Mouse (Mus musculus) layer of hippocampus, adult 2 months (tissue): ENCODE data around the gene Gm10974. TPM values are rescaled to one million over a fixed set of nuclear protein-coding genes. Genes with fewer than 3 reads are reported as not detected.

Experiments used
- DNase-seq, 2 experiments: peaks; one replicate each; pipeline ENCODE4 v3.0.0; 2022; ENCODE audit warnings: low spot score in 2 of 2
- H3K27ac ChIP-seq: fragments of 200-600 bp; 2 replicates; pipeline ENCODE4 v1.8.1; 2022
- H3K4me3 ChIP-seq: fragments of 200-600 bp; 2 replicates; pipeline ENCODE4 v1.8.1; 2022; ENCODE audit warnings: mild to moderate bottlenecking
- CTCF ChIP-seq: fragments of 200-600 bp; conservative IDR thresholded peaks from 2 replicates; pipeline ENCODE4 v1.8.1; 2022; ENCODE audit warnings: antibody characterized with exemption, mild to moderate bottlenecking, moderate library complexity
- total RNA-seq, 2 experiments: library from RNA; stranded (reverse); gene quantifications; 2 replicates each; pipeline ENCODE4 v1.2.3; 2021

The Gm10974 gene
- total RNA-seq, 2 experiments from 2014 or later: not detected

GRCm38 (mm10) chr7:66369934-66370445 lies 4.3 kb downstream of the Gm10974 start:
- Histone ChIP-seq H3K4me3 (no peak overlapping the region), H3K27ac (no peak overlapping the region)
- no peak for TF ChIP-seq CTCF
- DNase-seq: no peak

DNA sequence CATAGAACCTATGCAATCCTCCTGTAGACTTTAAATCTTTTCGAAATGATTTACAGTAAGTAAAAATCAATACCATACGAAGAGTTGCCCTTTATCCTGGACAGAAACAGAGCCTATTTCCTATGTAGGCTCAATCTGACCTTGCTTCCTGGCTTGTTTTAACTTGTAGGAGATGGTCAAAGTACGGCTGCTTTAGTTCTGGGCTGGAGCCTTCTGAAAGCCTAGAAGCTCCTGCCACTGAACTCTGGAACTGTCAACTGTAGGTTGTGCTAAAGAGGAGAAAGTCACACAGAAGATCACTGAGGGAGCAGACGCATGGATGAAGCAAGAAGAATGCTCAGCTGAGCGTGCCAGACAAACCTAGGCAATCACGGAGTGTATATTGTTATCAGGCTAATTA lies 5.3 kb downstream of the Gm10974 start:
- TF ChIP-seq CTCF: no peak
- Histone ChIP-seq H3K27ac (no peak overlapping the region), H3K4me3 (no peak overlapping the region)
- DNase-seq: no peak

DNA sequence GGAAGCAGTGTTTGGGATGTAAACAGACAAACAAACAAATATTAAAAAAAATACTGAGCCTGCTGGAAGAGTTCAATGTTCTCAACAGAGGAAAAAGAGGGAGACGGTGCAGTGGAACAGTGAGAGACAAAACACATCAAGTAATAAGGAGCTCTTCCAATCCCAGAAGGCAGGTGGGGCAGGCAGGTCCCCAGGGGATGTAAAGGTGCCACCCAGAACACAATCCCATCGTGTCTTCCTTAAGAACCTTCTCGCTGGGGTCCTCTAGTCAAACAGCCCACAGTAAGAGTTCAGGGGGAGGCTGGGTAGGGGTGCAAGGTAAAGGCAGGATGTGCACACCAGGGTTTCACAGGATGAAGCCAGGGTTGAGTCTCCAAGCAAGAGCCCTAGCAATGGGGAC lies 7.7 kb downstream of the Gm10974 start:
- Histone ChIP-seq H3K4me3 (no peak overlapping the region), H3K27ac (no peak overlapping the region)
- no peak for TF ChIP-seq CTCF
- no peak for DNase-seq

DNA sequence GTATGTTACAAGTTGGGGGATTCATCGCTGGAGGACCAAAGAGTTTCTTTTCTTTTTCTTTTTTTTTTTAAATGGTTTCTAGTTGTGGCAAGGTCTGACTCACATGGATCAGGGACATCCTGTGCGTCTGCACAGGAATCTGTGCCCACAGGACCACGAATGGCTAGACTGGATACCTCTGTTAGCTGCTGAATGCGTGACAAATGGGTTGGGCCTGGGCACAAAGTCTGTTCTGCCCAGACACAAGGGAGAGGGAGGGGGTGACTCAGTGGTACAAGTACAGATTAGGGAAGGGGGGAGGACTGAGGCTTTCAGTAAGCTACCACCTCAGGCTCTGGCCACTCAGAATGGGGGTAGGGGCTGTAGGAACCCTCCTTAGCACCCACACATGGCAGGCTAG lies 10.0 kb downstream of the Gm10974 start:
- no peak for TF ChIP-seq CTCF
- DNase-seq: no peak
- H3K27ac ChIP-seq: no peak overlapping the region
- H3K4me3 ChIP-seq: no peak overlapping the region

- DNase-seq: no peak
- Histone ChIP-seq H3K4me3 (no peak overlapping the region), H3K27ac (no peak overlapping the region)
- TF ChIP-seq CTCF: no peak
Observed at GRCm38 (mm10) chr7:66376560-66376959, 10.9 kb downstream of the Gm10974 start.

GRCm38 (mm10) chr7:66384213-66384612 lies 18.5 kb downstream of the Gm10974 start:
- no peak overlapping the region for H3K4me3 ChIP-seq
- no peak for TF ChIP-seq CTCF
- DNase-seq: no peak
- no peak overlapping the region for H3K27ac ChIP-seq

GRCm38 (mm10) chr7:66384891-66385290 lies 19.2 kb downstream of the Gm10974 start:
- DNase-seq: no peak
- no peak for TF ChIP-seq CTCF
- Histone ChIP-seq H3K4me3 (no peak overlapping the region), H3K27ac (no peak overlapping the region)

DNA sequence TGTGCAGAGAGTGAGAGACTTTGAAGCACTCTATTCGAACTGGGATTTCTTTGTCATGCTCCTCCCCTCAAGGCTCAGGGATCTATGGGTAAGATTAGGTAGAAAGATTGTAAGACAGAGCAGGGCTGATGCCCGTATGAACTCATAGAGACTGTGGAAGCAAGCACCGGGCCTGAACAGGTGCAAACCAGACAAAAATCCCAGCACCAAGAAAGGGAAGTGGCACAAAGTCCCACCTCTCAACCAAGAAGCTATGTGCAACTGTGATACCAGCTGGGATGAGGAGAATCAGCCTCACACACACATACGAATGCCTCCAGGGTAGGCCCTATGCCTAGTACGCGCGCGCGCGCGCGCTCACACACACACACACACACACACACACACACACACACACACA lies 20.1 kb downstream of the Gm10974 start:
- TF ChIP-seq CTCF: no peak
- no peak for DNase-seq
- Histone ChIP-seq H3K27ac (no peak overlapping the region), H3K4me3 (no peak overlapping the region)

- no peak for DNase-seq
- Histone ChIP-seq H3K27ac (no peak overlapping the region), H3K4me3 (no peak overlapping the region)
- no peak for TF ChIP-seq CTCF
Observed at GRCm38 (mm10) chr7:66386411-66386810, 20.7 kb downstream of the Gm10974 start.

GRCm38 (mm10) chr7:66387419-66387812 lies 21.7 kb downstream of the Gm10974 start:
- no peak overlapping the region for H3K27ac ChIP-seq
- H3K4me3 ChIP-seq: peak overlapping the region; percentile 62
- no peak for TF ChIP-seq CTCF
- no peak for DNase-seq

DNA sequence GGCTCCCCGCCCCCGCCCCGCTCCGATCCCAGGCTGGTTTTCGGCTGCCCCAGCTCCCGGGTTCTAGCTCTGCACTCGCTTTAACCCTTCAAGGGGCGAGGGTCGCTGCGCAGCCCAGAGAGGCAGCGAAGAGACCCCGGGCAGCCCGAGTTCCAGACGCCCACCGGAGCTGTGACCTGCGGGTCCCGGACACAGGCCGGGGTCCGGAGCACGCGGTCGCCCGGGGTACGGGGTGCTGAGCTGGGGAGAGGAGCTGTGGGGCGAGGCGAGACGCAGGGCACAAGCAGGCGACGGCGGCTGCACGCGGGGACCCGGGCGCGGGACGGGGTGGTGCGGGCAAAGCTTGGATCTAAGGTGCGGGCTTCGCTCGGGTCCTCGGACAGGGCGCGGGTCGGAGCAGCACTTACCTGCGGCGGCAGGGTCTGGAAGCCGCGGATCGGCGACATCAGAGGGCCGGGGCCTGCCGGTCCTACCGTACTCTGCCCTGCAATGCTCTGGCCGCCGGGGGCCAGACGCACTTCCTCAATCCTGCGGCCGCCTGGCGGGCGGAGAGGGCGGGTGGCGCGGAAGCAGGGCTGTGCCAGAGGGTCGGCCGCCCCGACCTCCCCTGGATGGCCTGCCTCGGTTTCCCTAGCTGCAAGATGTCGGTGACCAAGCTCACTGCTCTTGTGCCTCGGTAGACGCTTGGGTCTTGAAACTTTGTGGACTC lies 22.3 kb downstream of the Gm10974 start, which contains the start of gene Lrrk1:
Lrrk1 (minus strand) TSS at position 538 of the 709 bp plus-strand sequence.
- no peak for DNase-seq
- TF ChIP-seq CTCF: peak; percentile 69
- H3K4me3 ChIP-seq: peak within 1 kb of the TSS; percentile 62
- peak within 1 kb of the TSS; percentile 83 for H3K27ac ChIP-seq

DNA sequence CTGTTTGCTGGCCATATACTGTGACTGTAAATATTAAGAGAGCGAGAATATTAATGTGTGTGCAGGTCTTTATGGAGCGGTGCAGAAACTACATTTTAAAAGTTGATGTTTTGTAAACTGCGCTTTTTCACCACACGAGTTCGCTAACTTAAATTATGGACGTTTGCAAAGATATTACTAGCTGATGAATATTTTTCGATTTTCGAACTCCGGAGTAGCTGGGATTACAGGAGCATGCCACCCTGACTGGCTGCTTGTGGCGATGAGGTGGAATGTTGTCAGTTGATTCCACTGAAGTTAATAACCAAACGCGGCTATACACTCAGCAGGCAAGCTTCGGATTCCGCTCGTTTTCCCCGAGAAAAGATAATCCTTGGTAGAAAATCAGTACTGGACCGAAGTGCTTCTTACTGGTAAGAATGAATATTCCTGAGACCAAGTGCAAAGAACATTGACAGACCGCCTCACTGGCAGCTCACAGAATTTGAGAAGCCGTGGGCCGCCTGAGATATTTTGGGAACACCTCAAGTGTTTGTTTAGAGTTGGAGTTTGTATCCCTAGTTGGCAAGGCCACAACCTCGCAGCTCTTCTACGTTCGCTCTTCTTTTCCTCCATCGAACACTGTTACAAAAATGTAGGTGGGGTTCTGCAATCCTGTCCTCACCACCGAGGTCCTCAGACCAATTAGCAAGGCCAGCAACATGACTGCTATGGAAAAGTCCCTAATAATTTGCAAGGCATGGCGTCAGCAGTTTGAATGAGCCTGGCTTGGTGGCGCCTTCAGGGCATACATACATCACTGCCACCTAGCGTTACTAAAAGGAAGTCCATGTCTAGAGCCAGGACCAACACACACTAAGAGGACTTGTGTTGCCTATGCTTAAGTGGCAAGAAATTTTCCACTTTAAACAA lies 23.2 kb downstream of the Gm10974 start:
- H3K4me3 ChIP-seq: peak overlapping the region; percentile 62
- peak; percentile 57 to 61 for DNase-seq
- peak; percentile 95 for TF ChIP-seq CTCF
- H3K27ac ChIP-seq: peak overlapping the region; percentile 83

DNA sequence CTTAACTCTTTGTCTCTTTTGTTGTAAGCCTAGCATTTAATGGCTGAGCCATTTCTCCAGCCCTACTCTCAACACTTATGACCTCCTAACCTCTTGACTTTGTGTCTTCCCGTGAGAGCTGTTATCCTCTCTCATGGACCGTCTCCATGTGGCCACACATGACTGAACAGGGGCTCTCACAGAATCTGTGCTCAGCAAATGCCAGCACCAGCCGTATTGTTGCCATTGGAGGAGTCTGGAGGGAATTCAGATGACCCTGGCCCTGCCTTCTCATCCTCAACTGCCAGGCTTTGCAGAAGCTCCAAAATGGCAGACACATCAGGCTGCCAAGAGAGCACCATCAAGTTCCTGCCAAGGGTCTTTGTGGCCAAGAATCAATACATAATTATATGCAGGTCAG lies 31.6 kb downstream of the Gm10974 start:
- TF ChIP-seq CTCF: no peak
- DNase-seq: no peak
- H3K4me3 ChIP-seq: no peak overlapping the region

More for the DNA sequence above, 31.6 kb downstream of the Gm10974 start:
- H3K27ac ChIP-seq: no peak overlapping the region
